Mouse (Mus musculus): ENCODE measurements at regions not wholly inside any gene's neighbourhood (a gene's known extent, or its start where the extent isn't known, plus 50 kb on each side); places are given as distances from the start of the nearest gene placed in this dataset.

GRCm38 (mm10) chr3:149231346-149231745, 241.0 kb upstream of the Adgrl2 start:
- in situ Hi-C loops (cut with MboI, MseI): no loop called here

- in situ Hi-C loops (cut with MboI, MseI): no loop called here
Measured at GRCm38 (mm10) chr3:149227556-149227955, 237.2 kb upstream of the Adgrl2 start.

GRCm38 (mm10) chr3:149226723-149227122, 236.4 kb upstream of the Adgrl2 start:
- in situ Hi-C loops (cut with MboI, MseI): no loop called here

- in situ Hi-C loops (cut with MboI, MseI): no loop called here
Measured at GRCm38 (mm10) chr3:149225684-149226083, 235.3 kb upstream of the Adgrl2 start.

DNA sequence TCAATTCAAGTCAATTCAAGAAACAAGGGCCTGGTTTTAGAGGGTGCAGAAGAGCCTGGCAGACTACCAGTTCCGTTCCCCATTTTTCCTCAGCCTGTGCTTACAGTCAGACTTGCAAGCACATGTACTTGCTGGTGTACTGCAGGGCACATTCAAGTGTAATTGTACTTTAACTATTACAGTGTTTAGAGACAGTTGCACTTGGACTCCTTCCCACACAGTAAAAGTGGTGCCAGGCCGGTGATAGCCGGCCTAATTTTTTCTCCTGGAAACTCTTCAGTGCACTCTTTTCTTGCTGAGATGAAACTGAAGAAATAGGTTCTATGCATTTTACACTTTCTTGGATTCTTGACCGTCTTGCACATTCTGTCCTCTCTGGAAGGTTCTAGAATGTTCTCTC, 233.9 kb upstream of the Adgrl2 start:
- in situ Hi-C loops (cut with MboI, MseI): no loop called here

- in situ Hi-C loops (cut with MboI, MseI): no loop called here
Measured at GRCm38 (mm10) chr3:149223776-149224175, 233.4 kb upstream of the Adgrl2 start.

- in situ Hi-C loops (cut with MboI, MseI): no loop called here
Measured at GRCm38 (mm10) chr3:149220958-149221357, 230.6 kb upstream of the Adgrl2 start.

GRCm38 (mm10) chr3:149220304-149220951, 230.1 kb upstream of the Adgrl2 start:
- in situ Hi-C loops (cut with MboI, MseI): no loop called here

DNA sequence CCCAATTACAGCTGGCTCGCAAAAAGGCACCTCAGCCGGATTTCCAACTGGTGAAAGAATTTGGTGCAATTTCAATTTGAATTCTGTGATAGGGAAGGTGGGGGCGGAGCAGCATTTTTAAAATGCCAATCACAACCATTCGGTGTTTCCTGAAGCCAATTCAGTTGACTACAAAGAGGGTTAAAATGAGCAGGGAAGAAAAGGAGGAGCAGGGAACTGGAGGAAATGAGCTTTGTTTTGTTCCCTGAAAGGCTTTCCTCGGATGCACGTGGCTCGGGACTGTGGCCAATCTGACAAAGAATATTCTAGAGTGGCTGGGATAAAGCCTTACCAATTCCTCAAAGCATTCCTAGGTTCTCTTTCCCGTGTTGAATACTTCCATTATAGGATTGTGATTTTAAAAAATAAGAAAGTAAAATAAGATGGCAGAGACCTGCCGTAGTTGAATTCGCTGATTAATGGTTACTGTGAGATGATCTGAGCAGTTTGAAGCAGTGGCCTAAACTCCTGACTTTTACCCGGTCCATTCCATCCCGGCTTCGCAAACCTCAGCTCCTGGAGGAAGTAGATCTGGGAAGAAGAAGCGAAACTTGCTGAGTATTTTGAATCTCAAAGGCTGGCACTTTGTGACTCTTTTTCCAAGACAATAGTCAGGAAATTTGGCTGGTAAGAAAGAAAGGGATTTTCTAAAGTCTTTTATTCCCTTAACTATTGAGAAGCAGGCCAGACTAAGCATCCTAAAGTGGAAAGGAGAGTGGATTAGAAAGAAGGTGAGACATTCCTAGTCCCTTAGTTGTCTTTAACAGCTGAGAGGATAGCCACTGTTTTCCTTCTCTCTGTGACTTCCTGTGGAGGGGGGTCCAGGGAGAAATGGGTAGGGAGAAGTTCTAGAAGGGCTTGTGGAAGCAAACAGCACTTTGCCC, 229.3 kb upstream of the Adgrl2 start:
- in situ Hi-C loops (cut with MboI, MseI): no loop called here

DNA sequence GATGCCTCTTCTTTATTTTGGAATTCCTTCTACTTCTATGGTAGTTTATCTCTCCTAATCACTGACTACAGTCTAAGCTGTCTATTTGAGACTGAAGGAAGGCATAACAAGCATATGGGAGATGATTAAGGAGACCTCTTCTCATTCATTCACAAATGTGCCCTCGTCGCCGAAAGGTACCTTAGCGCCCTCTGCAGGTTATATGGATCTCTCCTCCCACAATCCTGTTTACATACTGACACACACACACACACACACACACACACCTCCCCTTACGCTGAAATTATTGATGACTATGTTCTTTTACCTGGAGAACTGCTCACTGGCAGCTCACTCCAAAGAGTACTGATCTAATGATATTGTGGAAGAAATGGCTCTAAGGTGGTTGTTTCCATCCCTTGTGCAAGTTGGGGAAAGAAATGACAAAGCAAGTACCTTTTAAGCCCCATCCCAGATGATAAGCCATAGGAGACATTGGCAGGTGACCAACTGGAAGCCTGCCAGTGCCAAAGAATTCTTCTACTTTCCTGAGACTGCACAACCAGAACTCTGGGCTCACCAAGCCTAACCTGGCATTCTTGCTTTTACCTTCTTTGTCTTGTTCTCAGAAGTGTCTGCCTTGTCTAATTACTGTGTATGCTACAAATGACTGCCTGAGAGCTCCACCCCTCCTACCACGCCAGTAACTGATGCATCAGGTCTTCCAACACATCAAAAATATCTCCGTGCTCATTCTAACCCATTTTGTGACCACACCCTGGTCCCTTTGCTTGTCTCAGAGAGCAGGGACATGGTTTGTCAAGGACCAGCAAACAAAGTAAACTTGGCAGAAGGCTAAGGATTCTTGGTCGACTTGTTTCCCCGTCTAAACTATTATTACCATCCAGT, 227.8 kb upstream of the Adgrl2 start:
- in situ Hi-C loops (cut with MboI, MseI): no loop called here

DNA sequence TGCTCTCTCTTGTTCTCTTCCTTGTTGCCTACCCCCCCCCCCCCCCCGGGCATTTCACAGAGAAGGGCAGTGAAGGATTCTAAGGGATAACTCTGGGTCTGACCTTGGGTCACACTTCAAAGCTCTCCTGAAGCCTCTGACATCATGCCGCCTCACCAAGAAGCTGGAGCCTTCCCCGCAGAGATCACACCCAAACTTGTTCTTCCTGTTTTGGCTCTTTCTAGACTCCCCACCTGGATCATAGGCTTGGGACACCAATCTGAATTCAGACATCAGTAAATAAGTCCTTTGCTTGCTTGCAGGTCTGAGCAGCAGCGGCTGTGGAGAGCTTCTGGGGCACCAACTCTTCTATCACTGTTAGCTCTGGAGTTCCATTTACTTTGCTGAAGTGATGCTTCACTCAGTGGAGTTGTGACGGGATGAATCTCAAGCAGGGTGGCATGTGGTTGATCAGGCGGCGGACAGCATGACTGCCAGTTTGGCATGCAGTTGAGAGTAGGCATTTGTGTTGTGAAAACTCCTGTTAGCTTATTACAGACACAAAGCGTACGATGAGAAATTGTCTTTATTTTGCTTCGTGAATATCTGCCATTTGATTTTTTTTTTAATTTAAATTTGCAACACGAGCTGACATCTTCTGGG, 226.5 kb upstream of the Adgrl2 start:
- in situ Hi-C loops (cut with MboI, MseI): no loop called here

- in situ Hi-C loops (cut with MboI, MseI): no loop called here
Measured at GRCm38 (mm10) chr3:149215691-149216090, 225.3 kb upstream of the Adgrl2 start.

DNA sequence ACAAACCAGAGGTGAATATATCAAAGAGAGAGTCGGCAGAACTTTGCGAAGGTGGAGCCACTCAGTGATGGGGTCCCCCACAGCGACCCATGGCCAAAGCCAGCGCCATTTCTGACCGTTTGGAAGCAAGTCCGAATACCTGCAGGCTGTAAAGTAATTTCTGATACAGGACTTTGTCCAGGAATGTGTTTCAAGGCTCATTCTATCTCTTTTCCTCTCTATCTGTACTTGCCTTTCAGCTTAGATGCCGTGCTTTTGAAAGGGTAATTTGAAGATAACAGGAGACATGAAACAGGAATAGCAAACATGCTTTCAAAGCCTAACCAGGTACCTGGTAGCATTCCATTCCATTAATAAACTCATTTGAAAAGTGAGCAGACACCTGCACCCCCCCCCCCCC, 221.6 kb upstream of the Adgrl2 start:
- in situ Hi-C loops (cut with MboI, MseI): no loop called here

DNA sequence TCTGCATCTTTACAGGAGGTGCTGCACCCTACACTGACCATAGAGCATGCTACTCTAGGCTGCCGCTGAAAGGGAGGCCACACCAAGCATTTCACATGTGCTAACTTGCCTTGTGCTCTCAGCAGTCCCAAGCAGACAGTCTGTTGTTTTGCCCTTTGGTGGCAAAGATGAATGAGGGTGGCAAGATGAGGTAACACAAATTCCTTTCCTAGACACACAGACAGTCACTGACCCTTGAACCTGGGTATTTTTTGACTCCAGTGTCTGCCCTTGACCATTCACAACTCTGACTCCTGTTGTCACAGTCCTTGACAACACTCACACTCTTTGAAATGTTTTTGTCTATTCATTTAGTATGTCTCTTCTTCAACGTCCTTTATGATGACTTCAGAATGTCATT, 218.9 kb upstream of the Adgrl2 start:
- in situ Hi-C loops (cut with MboI, MseI): no loop called here

DNA sequence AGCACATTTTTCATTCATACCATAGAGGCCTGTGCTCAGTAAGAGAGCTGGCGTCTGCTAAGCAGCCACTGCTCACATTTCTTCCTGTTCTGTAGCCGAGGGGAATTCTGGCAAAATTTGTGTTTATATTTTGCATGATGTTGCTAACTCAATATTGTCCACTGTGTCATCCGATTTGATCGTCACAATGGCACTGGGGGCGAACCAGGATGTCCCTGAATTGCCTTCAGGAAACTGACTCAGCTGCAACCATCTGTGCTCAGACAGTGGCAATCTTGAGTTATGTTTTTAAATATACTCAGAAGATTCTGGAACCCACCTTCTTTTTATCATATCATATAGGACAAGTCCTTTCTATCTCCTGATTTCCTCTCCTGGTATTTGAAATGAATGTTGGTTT, 213.1 kb upstream of the Adgrl2 start:
- in situ Hi-C loops (cut with MboI, MseI): no loop called here

GRCm38 (mm10) chr3:149196477-149197185, 206.3 kb upstream of the Adgrl2 start:
- in situ Hi-C loops (cut with MboI, MseI): no loop called here

- in situ Hi-C loops (cut with MboI, MseI): no loop called here
Measured at GRCm38 (mm10) chr3:149190856-149191576, 200.7 kb upstream of the Adgrl2 start.

- in situ Hi-C loops (cut with MboI, MseI): no loop called here
Measured at GRCm38 (mm10) chr3:149184136-149184551, 193.8 kb upstream of the Adgrl2 start.

- in situ Hi-C loops (cut with MboI, MseI): no loop called here
Measured at GRCm38 (mm10) chr3:149182095-149182494, 191.7 kb upstream of the Adgrl2 start.

DNA sequence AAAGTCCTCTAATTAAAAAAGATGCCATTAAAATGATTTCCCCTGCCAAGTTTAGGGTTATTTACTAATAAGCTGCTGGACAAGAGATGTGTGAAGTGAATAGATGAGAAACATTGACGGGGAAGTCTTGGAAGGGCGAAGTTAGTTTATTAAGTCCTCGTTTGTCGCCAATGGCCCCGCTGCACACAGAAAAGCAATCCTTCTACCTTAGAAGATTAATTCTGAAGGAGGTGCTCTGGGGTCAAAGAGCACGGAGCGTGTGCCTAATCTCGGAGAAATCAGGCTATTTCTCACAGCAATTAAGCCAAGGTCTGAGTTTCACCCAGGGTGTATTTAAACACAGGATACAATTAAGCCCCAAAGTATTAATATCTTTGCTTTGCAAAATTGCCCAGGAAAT, 189.8 kb upstream of the Adgrl2 start:
- in situ Hi-C loops (cut with MboI, MseI): no loop called here

Measured in T-helper 1 cell (primary cell).